Mouse (Mus musculus) embryonic stem cell, embryonic (primary cell): ENCODE measurements around the gene Ppp1r12c.

ENCODE experiments used
- CTCF ChIA-PET, 4 experiments: fragments of 300-600 bp in 2 of 4; fragments of 350-600 bp in 2 of 4; sonication (Branson Sonifier 250); formaldehyde crosslinking; loops; one replicate each; lab custom pipeline; 2022; ENCODE audit warnings: inconsistent platforms in 2 of 4; lab: Charles Lee
- POLR2A ChIA-PET, 4 experiments: fragments of 300-600 bp in 2 of 4; fragments of 350-600 bp in 2 of 4; sonication (Branson Sonifier 250); formaldehyde crosslinking; loops; one replicate each; lab custom pipeline; 2022; ENCODE audit warnings: antibody characterized with exemption in 4 of 4, inconsistent platforms in 1 of 4; lab: Charles Lee

The Ppp1r12c gene

DNA sequence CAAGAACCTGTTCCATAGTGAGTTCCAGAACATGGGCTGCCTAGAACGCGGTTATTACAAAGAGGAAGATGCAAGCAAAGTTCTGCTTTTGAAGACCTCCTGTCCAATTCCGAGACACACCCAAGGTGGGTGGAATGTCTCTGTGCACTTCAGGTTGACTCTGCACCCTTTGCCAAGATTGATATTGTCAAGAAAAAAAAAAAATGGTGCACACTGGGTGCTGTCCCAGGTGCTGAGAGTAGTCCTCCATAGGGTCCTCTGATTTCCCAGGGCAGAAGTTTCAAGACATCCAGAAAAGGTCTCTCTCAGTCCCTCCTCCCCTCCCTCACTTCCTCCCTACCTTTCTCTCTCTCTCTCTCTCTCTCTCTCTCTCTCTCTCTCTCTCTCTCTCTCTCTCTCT lies 53.0 kb downstream of the Ppp1r12c start:
- POLR2A ChIA-PET = interaction anchor here in 2 of 4 experiments (0.7 kb wide), 2 partner anchors 297 to 866 kb away, joined by 3 to 6 read pairs; no protein-coding TSS in a partner anchor
- CTCF ChIA-PET = interaction anchor here in 2 of 4 experiments (0.6 to 1.9 kb wide), 2 partner anchors 317 to 487 kb away, joined by 5 to 10 read pairs; no protein-coding TSS in a partner anchor

DNA sequence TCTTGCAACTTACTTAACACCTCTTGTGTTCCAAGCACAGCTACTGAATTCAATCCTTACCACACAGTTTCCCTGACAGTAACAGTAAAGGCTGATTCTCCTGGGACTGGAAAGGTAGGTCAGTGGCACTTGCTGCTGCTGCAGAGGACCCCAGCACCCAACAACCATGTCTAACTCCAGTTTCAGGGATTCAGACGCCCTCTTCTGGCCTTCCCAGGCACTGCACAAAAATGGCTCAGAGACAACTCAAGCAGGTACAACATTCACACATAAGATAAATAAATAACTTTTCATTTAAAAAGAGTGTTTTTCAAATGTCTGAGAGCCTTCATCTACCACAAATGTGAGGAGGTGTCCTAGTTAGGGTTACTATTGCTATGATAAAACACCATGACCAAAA lies 54.3 kb downstream of the Ppp1r12c start:
- ChIA-PET POLR2A (interaction anchor here in 1 of 4 experiments (1.1 kb wide), 1 partner anchor 55 kb away, joined by 3 read pairs; the partner anchor contains the start of gene Ppp1r12c), CTCF (interaction anchor here in 2 of 4 experiments (0.6 to 0.7 kb wide), 2 partner anchors 20 to 850 kb away, joined by 3 read pairs; no protein-coding TSS in a partner anchor)

DNA sequence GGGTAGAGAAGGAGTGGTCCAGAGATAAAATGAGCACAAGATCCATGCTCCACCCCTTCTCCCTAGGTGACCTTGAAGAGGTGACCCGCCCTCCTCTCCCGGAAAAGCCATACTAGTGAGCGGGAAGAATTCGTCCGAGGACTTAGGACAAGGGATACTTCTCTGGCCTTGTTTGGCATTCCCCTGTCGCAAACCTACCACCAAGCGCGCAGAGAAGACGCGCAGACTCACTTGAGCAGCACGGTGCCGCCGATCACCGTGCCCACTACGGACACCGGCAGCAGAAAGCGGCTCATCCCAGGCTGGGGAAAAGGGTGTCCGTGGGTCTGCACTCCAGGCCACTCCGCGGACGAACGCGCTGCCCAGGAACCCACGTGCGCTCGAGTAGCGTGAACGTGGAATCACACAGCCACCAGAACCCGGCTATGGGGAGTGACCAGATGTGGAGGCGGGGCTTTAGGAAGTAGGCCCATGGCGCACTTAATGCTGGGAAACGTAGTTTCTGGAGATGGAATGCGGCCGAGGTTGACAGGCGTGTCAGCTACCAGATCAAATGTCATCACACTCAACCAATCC lies 56.2 kb downstream of the Ppp1r12c start, which contains the start of gene Rdh13:
Rdh13 (minus strand) TSS at position 434 of the 576 bp plus-strand sequence.
- POLR2A ChIA-PET = interaction anchor here in 3 of 4 experiments (0.6 to 2.0 kb wide), 24 partner anchors 9 to 828 kb away, joined by 3 to 14 read pairs (median 4); partner anchors contain the start of genes Leng8 (in 3 of the 3), Tsen34 (in 2 of the 3), Cnot3 (in 1 of the 3) and Leng1 (in 1 of the 3)

DNA sequence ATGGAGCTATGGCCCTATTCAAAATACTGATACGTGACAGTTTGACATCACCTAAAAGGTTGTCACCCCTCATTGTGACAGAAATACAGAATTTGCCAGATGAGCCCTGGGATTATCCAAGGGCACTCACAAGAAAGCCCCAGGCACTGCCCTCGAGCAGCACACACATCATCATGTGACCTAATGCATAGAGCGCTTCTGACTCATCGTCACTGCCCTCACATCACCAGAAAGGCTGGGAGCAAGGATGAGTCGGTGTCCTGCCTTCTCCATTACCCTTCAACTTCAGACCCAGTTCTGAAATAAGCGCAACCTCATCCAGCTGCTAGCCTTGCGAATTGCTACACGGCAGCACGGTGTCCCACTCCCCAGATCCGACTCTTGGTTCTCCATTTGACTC lies 60.9 kb downstream of the Ppp1r12c start:
- ChIA-PET CTCF (interaction anchor here in 3 of 4 experiments (0.6 to 1.3 kb wide), 3 partner anchors 9 to 315 kb away, joined by 3 read pairs; no protein-coding TSS in a partner anchor), POLR2A (interaction anchor here in 1 of 4 experiments (1.5 kb wide), 1 partner anchor 309 kb away, joined by 3 read pairs; no protein-coding TSS in a partner anchor)

More for the DNA sequence above, 56.2 kb downstream of the Ppp1r12c start, which contains the start of gene Rdh13:
- CTCF ChIA-PET = interaction anchor here in 3 of 4 experiments (0.5 to 2.4 kb wide), 11 partner anchors 18 to 828 kb away, joined by 3 to 14 read pairs (median 3); partner anchors contain the start of gene Ndufa3 (in 1 of the 3)

DNA sequence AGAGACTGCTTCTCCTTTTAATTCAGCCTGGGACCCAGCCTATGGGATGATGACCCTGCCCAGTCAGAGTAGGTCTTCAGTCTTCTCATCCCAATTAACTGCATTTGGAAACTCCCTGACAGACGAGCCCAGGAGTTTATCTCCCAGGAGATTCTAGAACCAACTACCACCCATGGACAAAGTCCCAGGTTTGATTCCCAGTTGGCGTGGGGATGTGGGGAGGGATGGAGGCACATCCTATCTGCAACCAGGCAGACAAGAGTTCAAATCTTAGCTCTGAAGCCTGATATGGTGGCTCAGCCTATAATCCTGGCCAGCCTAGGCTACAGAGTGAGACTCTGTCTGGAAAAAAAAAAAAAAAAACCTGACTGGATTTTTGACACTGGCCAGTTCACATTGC lies 63.8 kb downstream of the Ppp1r12c start:
- CTCF ChIA-PET = interaction anchor here in 2 of 4 experiments (0.6 to 1.6 kb wide), 2 partner anchors 10 kb away, joined by 4 to 9 read pairs; no protein-coding TSS in a partner anchor
- POLR2A ChIA-PET = no interaction called here

DNA sequence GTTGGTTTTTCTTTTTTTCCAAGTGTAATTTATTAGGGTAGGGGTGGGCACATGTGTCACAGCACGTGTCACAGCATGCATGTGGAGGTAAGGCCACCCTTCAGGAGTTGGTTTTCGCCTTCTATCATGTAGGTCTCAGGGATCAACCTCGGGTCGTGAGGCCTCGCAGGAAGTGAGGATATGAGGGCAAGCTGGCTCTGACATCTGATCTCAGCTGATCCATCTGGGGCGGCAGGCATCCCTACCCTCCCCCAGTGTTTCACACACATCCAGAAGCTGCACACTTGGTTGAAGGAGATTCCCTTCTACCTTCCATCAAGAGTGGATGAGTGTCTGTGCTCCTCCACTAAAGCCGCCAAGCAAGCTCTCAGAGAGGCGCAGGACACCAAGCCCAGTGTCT lies 69.5 kb downstream of the Ppp1r12c start:
- ChIA-PET CTCF (interaction anchor here in 3 of 4 experiments (1.0 to 2.0 kb wide), 5 partner anchors 9 to 301 kb away, joined by 3 to 7 read pairs (median 3); no protein-coding TSS in a partner anchor), POLR2A (interaction anchor here in 2 of 4 experiments (0.5 to 2.9 kb wide), 5 partner anchors 12 to 307 kb away, joined by 3 to 11 read pairs (median 4); no protein-coding TSS in a partner anchor)

DNA sequence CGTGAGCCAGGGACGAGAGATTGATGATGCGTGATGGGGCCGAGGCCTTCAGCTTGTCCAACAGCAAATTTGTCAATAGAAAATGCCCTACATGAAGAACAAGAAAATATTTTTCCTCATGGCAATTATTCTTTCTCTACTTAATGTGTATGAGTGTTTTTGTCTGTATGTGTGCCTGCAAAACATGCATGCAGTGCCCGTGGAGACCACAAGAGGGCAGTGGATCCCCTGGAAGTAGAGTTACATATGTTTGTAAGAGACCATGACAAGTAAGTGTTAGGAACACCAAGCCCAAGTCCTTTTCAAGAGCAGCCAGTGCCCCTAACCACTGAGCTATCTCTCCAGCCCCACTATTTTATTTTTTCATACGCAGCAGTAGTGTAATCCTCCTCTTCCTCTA lies 69.9 kb downstream of the Ppp1r12c start:
- CTCF ChIA-PET = interaction anchor here in 3 of 4 experiments (1.0 to 2.0 kb wide), 5 partner anchors 10 to 301 kb away, joined by 3 to 7 read pairs (median 3); no protein-coding TSS in a partner anchor
- POLR2A ChIA-PET = interaction anchor here in 2 of 4 experiments (0.5 to 2.9 kb wide), 5 partner anchors 13 to 306 kb away, joined by 3 to 11 read pairs (median 4); no protein-coding TSS in a partner anchor
